Mouse (Mus musculus): ENCODE measurements around the gene Dnah3. TPM values are rescaled to one million over a fixed set of nuclear protein-coding genes. Genes with fewer than 3 reads are reported as not detected.

Gene Dnah3
- polyA plus RNA-seq, 1 experiment from 2014 or later = 0.05 TPM

DNA sequence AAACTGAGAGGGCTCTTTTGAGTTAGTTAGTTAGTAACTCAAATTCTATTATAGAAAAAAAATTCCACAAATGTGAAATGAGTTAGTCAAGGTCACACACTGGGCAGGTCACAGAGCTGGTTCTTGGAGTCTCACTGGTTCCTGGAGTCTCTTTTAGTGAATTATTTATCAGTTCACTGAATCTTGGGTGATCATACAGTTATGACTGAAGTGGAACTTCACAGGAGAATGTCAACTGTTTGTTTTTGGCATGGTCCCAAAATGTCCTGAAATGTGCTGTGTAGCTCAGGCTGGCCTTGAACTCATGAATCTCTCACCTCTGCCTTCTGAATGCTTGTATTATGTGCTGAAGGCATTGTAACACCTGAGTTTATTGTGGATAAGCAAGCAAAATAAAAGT lies 137.7 kb downstream of the Dnah3 start:
- DNase-seq (ENCODE audit: low spot score) = no peak

DNA sequence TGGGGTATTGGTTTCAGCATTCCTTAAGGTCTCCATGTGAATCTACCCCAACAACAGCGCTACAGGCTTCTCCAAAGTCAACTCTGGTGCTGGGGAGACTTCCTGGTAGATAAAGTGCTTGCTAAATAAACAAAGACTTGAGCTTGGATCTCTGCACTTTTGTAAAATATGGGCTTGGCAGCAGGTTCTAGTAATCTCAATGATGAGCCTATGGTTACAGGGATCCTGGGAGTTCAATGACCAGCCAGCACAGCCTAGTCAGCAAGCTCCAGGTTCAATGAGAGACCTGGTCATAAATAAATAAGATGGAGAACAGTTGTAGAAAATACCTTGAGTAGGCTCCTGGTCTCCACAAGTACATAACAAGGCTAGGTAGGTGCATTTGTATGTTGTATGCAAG lies 141.0 kb downstream of the Dnah3 start:
- no peak for DNase-seq (ENCODE audit: low spot score)

DNA sequence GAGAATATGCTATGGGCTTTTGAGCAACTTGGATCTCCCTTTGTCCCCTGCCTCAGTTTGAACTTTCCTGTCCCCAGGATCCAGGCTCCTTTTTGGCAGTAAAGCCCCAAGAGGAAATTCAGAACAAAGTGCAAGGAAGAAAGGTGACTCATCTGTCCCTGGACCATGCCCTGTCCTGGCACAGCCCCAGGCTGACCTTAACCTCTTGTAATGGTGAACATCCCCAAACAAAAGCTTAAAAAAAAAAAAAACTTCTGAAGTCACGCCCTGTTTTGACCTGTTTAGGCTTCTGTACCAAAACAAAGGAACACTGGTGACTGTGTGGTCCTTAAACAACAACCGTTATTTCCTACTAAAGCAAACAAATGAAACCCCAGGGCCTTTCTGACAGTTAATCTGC lies 153.5 kb downstream of the Dnah3 start:
- no peak for DNase-seq (ENCODE audit: low spot score)

DNA sequence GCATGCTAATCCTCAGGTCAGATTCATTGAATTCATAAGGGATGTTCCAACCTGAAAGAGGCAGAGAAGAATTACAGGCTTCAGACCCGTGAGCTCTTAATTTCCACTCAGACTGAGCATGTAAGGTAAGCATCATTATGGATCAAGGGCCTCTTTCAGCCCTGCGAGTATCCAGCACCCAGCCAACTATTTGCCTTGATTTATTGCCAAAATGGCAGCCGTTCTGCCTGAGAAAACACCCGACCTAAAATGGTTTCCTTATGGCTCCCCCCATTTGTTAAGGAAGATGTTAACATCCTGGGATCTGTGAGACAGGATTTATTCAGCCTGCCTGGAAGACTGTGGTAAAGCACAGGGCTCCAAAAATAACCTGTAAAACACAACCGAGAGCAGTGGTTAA lies 158.0 kb downstream of the Dnah3 start:
- DNase-seq (ENCODE audit: low spot score) = no peak

DNA sequence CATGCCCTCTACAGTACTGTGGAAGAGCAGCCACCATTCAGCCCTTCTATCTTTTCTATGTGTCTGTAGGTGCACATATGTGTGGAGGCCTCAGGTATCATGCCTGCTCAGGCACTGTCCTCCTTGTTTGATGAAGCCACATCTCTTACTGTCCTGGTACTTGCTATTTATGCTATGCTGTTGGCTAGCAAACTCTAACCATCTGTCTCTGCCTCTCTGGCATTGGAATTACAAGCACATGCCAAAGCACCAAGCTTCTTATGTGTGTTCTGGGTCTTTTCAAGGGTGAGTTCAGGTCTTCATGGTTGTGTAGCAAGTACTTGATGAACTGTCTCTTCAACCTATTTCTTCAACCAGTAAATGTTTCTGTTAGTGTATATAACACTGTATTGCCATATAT lies 158.8 kb downstream of the Dnah3 start:
- no peak for DNase-seq (ENCODE audit: low spot score)

DNA sequence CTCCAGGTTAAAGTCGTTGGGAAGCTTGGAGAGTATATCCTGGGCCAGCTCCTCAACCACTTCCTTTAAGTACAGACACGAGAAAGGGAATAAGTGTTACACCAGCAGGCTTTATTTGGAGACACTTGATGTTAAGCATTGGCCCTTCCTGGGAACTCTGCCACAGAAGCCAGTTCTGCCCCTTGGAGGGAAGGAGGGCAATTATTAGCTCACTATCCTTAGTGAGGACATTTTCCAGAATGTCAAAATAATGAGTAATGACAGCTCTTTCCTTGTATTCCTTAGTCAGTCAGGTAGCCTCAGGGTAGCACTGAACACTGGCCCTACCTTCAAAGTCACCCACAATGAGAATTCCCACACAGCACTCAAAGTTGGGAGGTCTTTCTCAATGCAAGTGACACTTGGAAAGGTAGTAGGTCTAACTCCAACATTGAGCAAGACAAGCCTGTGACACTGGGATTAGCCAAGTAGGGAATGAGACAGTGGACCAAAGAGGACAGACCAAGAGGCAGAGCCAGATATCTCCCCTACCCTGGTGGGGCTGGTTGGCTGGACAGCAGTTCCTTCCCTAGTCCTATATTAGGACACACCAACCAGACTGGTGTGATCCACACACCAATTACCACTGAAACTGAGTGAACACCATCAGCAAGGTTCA lies 166.2 kb downstream of the Dnah3 start:
- DNase-seq (ENCODE audit: low spot score) = no peak

DNA sequence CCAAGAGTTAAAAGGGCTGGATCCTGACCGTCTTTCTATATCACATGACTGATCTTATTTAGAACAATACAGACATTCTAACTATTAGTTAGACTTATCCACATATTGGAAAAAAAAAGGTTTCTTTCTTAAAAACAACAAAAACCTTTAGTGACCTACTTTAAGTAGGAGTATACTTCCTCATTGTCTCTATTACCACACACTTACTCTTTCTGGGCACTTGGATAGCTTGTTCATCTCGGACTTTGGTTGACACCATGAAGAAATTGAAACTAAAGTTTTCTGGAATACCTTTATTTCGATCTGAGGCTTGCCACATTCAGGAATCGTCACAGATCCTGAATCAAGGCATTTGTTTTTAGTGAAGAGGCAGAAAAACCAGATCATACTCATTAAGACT lies 174.0 kb downstream of the Dnah3 start:
- DNase-seq (ENCODE audit: low spot score) = no peak

DNA sequence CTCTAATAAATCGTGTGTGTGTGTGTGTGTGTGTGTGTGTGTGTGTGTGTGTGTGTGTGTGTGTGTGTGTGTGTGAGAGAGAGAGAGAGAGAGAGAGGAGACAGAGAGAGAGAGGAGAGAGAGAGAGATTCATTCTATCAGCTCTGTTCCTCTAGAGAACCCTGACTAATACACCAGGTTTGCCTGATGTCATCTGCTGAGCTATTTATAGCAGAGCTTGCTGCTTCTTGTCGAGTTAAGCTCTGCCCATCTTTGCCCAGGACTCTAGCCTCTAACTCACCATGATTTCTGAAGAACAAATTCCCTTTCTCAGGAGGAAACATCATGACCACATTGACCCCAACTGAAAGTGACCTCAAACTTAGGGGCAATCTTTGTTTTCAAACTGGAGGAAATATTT lies 174.6 kb downstream of the Dnah3 start:
- DNase-seq (ENCODE audit: low spot score) = no peak

DNA sequence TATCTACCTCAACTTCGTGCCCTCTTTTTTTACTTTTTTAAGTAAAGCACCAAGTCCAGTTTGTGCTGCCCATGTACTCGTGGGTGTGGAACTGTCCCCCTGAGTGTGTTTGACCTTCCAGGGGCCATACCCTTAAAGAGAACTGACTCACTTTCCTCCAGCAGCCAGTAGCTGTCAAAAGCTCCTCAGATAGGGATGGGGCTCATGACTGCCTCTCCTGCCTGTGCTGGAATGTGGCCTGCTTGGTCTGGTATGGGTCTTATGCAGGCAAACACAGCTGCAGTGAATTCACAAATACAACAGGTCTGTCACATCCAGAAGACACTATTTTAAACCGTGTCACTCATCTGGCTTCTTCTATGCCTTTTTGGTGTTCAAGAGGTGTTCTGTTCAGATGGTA lies 183.4 kb downstream of the Dnah3 start:
- DNase-seq (ENCODE audit: low spot score) = no peak

DNA sequence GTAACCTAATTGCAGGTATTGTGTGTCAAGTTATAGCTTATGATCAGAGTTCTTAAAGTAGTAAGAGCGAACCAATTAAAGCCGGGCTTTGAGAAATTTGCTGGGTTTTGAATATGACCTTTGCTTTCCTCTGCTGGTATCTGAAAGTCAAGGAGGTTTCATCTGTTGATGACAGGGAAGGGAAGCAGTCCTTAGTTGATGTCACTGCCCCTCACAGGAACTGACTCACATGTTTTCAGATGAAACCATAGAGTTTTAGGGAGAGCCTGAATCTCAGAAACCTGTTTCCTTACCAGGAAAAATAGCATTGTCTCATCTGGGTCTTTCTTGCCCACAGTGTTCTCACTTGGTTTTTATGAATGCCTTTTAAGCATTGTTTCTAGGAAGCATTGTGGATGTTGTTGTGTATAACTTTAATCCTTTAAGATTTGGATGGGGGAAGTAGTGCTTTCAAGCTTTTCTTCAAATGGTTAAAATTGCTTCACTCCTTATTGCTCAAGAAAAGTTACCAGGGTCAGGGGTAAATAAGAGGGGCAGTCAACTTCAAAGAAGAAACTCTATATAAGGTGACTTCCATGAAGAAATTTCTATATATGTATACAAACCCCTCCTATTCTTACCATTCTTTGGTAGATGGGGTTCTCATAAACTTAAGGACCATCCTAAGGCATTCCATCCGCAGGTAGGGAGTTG lies 188.4 kb downstream of the Dnah3 start:
- no peak for DNase-seq (ENCODE audit: low spot score)

DNA sequence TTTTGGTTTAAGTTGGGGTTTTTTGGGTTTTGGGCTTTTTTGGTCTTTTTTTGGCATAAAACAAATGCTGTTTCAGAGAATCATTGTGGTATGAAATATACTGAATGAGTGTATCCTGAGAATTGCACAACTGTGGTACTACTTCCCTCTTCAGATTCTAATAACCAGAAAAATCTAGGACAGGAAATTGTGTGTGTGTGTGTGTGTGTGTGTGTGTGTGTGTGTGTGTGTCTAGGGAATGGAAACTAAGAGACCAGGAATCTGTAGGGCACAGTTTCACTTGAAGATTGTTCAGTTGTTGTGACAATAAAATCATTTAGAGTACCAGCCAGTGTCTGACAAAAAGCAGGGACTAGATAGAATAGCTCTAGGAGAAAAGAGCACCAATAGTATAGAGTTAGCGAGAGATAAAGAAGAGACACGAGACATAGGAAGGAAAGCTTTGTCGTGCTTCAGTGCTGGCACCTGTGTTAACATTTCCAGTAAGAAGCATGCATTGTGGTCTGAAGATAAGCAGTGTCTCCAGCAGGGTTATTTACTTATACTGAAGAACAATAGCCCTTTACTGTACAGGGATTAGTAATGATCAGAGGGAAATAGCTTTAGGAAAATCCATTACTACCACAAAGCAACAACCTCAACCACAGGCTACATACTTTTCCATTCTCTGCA lies 195.6 kb downstream of the Dnah3 start:
- DNase-seq (ENCODE audit: low spot score) = no peak

DNA sequence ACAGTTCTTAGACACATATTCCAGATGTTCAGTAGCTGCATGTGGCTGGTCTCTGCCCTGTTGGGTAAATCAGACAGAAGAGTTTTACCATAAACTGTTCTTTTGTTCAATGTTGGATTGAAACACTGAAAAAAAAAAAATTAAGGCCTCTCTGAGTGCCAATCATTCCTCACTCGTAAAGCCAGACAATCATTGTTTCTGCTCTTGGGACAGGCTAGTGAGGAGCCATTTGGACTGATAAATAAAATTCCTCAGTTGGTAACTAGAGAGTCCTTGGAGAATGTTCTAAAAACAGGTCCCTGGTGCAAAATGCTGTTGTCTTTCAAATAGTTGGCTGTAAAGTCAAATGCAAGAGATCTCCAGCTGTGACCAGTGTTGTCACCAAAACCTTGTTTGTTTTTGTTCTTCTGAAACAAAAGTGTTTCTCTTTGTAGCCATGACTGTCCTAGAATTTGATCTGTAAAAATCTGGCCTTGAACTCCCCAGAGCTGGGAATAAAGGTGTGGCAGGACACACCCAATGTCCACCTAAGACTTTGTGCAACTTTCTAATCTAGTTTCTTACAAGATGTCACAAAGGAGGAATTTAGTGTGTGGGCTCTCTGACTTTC lies 196.7 kb downstream of the Dnah3 start:
- DNase-seq (ENCODE audit: low spot score) = no peak

DNA sequence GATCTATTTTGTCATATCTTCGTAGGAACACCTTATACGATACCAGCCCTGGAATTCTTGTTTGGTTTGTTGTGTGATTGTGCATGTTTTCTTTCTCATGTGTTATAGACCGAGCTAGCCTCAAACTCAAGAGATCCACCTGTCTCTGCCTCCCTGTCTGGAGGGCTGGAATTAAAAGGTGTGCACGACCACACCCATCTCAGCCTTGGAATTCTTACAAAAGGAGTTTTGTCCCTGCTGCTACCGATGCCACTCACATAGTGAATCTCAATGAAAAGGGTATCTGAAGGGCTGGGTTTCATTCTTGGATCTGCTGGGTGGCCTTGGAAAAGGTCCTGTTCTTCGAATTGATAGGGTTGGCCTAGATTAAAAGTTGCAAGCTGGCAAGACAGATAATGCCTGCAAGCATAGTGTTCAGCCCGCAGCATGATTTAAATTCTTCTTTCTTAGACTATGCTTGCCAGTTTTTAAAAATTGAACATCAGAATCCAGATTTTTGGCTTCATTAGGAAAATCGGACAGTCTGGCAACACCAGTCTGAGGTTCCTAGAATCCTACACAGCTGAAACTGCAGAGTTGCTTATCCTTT lies 197.5 kb downstream of the Dnah3 start:
- no peak for DNase-seq (ENCODE audit: low spot score)

DNA sequence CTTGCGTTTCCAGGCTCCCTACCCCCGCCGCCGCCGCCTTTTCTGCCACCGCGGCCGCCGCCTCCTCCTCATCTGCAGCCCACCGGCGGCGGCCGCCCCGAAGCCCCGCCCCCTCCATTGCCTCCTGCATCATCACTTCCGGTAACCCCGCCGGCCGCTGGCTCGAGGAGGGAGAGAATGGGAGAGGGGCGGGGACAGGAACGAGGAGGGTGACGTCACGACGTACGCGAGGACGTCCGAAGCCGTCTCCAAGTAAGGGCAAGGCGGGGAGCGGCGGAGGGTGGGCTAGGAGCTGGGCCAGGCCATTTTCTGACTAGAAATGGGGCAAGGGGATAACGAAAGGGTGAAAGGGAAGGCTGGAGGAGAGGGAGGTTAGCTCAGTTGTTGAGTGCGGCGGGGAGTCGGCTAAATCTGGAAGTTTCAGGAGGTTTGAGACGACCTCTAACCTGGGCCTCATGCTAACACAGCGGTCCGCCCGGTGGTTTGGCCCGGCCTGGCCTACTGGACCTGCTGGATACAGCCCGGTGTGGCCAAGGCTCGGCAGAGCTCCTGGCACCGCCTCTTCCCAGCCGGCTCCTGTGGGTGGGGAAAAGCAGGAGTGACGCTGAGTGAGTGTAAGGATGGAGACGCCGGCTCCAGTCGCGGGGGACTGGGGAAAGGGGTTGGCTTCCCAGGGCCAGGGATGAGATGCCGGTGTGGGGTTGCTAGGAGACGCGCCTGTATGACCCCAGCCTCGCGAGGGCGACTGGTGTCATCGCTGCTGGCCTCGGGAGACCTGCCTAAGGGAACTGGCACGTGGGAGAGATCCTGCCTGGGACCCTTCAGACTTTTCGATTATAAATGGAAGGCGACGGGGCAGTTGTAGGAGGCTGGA lies 199.2 kb downstream of the Dnah3 start, which contains the start of the genes Lyrm1 and Dcun1d3:
TSS of gene Lyrm1 (plus strand) at position 223 of the 874 bp plus-strand sequence.
TSS of gene Dcun1d3 (minus strand) at position 660 of the 874 bp plus-strand sequence.
- DNase-seq (ENCODE audit: low spot score) = peak; percentile 97

DNA sequence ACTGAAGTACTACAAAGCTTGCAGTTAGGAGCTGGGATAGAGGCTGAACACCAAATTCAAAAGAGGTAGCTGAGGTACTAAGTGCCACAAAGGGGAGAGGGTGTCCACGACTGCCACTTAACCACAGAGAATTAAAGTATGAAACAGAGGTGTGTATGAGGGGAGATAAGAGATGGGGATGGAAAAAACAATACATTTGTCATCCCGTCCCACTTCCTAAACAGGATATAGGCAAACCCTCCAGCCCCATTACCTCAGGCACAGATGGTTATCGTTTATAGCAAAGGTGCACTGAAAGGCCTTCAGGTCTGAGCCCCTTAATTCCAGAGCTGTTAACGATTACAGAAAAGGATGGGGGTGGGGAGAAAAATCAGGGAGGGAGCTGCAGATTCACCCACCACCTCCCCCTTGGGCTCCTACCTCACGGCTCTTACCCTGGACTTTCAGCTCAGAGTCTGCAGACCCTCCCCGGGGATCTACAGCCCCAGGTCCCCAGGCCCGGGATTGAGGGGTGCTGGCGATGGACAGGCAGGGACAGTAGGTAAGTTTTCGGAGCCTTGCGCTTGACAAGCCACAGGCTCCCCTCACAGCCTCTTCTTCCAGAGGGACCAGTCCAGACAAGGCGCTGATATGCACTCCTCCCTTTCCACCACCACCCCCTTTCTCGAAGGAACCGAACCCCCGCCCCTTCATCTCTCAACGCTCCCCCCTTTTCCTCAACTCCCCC lies 200.1 kb downstream of the Dnah3 start:
- DNase-seq (ENCODE audit: low spot score) = no peak

DNA sequence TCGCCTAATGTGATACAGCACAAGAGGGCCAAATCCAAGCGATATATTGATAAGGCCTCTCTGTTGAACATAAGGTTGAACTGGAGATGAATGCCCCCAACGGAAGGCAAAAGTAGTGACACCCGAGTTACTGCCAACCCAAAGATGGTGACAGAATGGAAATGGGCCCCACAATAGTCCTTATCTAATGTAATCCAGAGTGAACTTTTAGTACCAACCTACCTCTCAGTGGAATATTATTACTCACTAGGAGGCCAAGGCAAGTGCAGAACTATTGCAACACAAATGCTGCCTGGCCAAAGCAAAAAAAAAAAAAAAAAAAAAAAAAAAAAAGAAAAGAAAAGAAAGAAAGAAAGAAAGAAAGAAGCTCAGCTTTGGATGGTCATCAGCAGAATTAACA lies 202.3 kb downstream of the Dnah3 start:
- no peak for DNase-seq (ENCODE audit: low spot score)

DNA sequence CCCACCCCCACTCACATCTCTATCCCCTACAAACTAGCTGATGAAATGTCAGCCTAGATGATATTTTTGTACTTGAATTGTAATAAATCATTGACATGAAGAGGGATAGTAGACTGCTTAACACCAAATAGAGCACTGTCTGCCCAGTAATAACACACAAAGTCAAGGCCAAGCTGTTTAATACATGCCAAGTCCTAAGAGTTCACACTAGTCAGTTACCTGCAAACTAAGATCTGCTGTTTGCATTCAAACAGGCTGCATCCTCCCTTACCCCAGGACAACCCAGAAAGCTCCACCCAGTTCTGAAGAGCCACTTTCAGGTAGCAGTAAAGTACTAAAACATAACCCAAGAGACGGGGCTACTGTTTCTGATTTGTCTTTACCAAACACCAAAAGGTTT lies 202.9 kb downstream of the Dnah3 start:
- no peak for DNase-seq (ENCODE audit: low spot score)

DNA sequence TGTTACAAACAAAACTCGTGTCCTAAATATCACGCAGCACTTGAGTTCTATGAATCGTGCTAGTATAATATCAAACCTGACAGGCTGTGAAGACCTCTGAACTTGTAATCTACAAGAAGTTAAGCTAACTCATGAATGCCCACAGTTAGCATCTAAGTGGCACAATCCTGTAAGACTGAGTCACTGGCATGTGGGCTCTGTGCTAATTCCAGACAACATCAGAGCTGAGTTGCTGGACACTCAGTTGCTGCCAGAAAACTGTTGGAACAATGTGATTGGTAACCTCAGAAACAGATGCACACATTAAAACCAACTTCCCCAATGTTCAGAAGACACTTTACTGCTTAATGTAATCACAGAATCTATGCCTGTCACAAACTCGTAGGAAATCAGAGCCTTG lies 207.2 kb downstream of the Dnah3 start:
- DNase-seq (ENCODE audit: low spot score) = no peak

DNA sequence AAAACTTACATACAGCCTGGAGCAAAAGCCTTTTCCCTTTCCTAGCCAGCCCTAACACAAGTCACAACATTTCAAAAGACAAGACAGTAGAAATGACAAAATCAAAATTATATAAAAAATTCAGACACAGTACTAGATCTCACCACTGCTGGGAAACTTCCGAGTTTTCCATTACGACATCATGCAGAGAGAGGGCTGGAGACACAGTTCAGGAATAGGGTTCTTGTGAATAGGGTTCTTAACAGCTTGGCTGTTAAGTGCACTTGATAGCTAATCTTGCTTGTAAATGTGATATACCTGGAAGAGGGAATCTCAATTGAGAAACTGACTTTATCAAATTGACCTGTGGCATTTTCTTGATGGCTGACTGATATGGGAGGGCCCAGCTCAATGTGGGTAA lies 213.9 kb downstream of the Dnah3 start:
- DNase-seq (ENCODE audit: low spot score) = no peak

DNA sequence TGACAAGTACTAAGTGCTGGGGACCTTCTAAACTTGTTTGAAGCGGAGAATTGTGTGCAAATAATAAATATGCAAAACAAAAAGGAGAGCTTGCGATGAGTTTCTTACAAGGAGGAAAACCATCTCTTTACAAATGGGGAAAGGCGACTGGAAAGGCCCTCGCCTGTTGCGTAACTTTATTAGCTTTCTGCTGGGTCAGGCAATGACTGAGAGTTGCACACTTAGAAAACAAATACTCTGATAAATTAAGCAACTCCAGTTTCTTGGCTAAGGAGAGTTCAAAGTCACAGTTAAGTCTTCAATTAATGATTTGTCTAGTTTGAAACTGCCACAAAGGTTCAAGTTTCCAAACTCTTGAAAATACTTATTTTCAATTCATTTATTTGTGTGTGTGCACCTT lies 214.7 kb downstream of the Dnah3 start:
- DNase-seq (ENCODE audit: low spot score) = no peak
